Mouse (Mus musculus) adrenal gland, postnatal 4 days (tissue): ENCODE results near the gene Sik3. TPM values are rescaled to one million over a fixed set of nuclear protein-coding genes. Genes with fewer than 3 reads are reported as not detected.

Experiments
- DNase-seq, 2 experiments: peaks; one replicate each; pipeline ENCODE4 v3.0.0; 2021 to 2022; ENCODE audit warnings: low spot score in 2 of 2, mixed read lengths in 2 of 2
- total RNA-seq, 2 experiments: library from RNA; stranded (reverse); gene quantifications; 2 replicates each; pipeline ENCODE4 v1.2.3; 2021

The Sik3 gene
- total RNA-seq, 2 experiments from 2014 or later = 61.9 to 69.3 TPM

- DNase-seq = no peak
Observed at GRCm38 (mm10) chr9:46268343-46268873, 255.8 kb downstream of the Sik3 start, which contains the start of gene Apoa5. Gene Apoa5, plus strand, starts transcription at chr9:46268633.

GRCm38 (mm10) chr9:46269125-46269524 is 256.5 kb downstream of the Sik3 start:
- DNase-seq = no peak

- no peak for DNase-seq
Observed at GRCm38 (mm10) chr9:46270782-46271181, 258.2 kb downstream of the Sik3 start.

- DNase-seq = no peak
Observed at GRCm38 (mm10) chr9:46272070-46272469, 259.4 kb downstream of the Sik3 start.

GRCm38 (mm10) chr9:46272677-46273454 is 260.2 kb downstream of the Sik3 start, which contains the start of gene Zpr1:
Gene Zpr1, plus strand, starts transcription at chr9:46273064.
- peak; percentile 68 to 76 for DNase-seq

Other genes with a start within 250 kb of the Sik3 start
- gene Cep164, start 184.1 kb upstream of the Sik3 start, total RNA-seq = 10 to 100 TPM; 26.7 to 30.9 TPM
- 10 to 100 TPM; 34.1 to 36.0 TPM for gene Bace1, start 174.2 kb upstream of the Sik3 start, total RNA-seq
- 10 to 100 TPM; 31.3 to 35.6 TPM for gene Pcsk7, start 106.3 kb upstream of the Sik3 start, total RNA-seq
- 10 to 100 TPM; 53.9 to 58.1 TPM for gene Rnf214, start 105.9 kb upstream of the Sik3 start, total RNA-seq
- gene Tagln, start 76.8 kb upstream of the Sik3 start, total RNA-seq = 10 to 100 TPM; 44.1 to 44.3 TPM
- gene Sidt2, start 57.6 kb upstream of the Sik3 start, total RNA-seq = 100 to 1,000 TPM; 244 TPM
- gene Pafah1b2, start 130 bp upstream of the Sik3 start, total RNA-seq = 100 to 1,000 TPM; 154 to 163 TPM
- gene Apoa1, start 215.8 kb downstream of the Sik3 start, total RNA-seq = 1,000 to 10,000 TPM in 1 of 2 experiments, 10 to 100 TPM in 1; 38.1 to 1,458 TPM
- gene Apoc3, start 222.8 kb downstream of the Sik3 start, total RNA-seq = 1 to 10 TPM in 1 of 2 experiments, under 1 TPM in 1; 0.64 to 9.5 TPM
- gene Apoa4, start 227.9 kb downstream of the Sik3 start, total RNA-seq = 1 to 10 TPM in 1 of 2 experiments, under 1 TPM in 1; 0.48 to 3.8 TPM